Mouse (Mus musculus) liver, postnatal 0 days (tissue): ENCODE data around the gene Tmem26.

Source experiments
- CTCF ChIP-seq: sonication (generic); IDR thresholded peaks from 2 replicates; pipeline ENCODE4 v1.5.1; 2016; ENCODE audit warnings: antibody characterized with exemption, low read depth
- EP300 ChIP-seq: IDR thresholded peaks from 2 replicates; pipeline ENCODE4 v1.6.1; 2016; ENCODE audit warnings: antibody characterized with exemption, low read depth, mild to moderate bottlenecking

DNA sequence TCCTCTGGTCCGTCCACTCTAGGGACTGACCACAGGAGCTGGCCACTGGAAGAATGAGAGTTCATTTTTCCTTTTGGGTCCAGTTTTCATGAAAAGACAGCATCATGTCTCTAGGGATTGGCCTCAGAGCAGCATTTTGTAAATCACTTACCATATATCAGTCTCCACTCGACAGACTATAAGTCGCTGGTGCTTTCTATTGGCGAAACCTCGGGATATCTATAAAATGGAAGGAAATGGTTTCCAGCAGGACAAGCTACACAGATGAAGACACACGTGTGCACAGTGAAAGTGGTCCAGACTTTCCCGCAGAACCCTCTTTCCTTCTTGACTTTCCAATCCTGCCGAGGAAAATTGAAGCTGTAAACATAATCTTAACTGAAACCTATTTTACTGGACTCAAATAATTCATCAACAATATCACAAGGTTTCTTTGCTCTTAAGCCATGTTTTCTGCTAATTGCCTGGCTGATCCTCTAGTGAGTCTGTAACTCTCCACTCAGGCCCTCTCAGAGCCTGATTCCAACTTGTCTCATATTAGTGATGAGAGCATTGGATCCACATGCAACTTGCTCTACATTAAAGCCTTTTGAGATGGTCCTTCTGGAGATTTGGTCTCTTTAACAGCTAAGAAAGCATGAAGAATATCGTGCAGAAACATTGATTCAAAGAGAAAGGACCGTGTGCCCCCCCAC lies 94.8 kb downstream of the Tmem26 start:
- no peak for TF ChIP-seq EP300
- TF ChIP-seq CTCF = no peak
